Mouse (Mus musculus): Measurements from ENCODE around the gene Wdr93.

The Wdr93 gene

DNA sequence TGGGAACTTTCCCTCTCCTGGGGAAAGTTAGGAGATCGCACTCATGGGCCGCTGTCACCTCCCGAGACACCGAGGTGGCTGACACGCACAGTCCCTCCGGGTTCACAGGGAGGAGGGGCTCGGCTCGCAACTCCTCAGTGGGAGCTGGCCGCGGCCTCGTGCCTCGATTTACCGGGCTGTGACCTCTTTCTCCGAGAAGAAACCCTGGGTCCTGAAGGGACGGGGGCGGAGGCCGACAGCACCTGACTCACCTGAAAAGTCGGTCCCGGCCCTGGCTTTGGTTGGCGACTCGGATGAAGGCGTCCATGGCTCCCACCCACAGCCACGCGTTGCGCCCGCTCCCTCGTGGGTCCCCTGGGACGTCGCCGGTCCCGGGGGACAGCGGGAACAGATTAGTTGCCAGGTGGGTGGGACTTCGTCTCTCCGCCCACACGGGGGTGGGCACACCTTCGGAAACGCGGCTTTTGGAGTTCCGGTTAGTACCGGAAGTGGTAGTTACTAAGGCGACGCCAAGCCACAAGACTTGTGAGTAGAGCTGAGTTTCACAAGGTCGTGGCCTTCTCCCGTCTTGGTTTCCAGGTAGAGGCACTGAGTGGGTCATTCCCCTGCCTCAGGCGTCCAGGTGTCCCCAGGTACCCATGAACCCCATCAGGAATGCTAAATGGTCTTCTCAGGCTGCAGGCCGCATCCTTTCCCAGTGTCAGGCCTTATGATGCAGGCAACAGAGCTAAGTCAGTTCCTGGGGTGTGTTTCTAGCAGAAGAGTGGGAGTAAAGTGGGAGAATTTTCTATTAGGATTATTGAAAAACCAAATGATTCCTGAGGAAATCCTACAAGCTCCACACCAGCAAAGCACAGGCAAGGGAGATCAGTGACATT lies at the start of gene Wdr93, which contains the start of gene Pex11a:
TSS of gene Wdr93 (plus strand) at position 505 of the 878 bp plus-strand sequence.
TSS of gene Pex11a (minus strand) at position 473 of the 878 bp plus-strand sequence.
- no peak for DNase-seq (ENCODE audit: low spot score)

DNA sequence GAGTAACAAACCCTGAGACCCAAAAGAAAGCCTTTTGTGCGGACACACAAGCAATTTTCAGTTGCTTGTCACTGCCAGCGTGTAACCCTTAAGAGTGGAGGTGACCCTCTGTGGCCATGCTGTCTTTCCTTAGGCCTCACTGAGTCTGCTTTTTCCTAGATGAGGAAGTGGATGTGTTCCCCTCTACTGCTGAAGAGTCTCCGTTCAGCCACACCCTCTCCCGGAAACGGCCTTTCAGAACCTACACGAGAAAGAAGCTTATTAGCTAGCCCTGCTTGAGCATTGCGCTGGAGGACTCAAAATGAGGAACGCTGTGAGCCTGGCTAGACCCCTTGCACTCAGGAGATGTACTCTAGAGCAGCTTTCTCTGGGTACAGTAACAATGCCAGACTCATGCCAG lies 46.5 kb upstream of the Wdr93 start:
- no peak for DNase-seq (ENCODE audit: low spot score)

DNA sequence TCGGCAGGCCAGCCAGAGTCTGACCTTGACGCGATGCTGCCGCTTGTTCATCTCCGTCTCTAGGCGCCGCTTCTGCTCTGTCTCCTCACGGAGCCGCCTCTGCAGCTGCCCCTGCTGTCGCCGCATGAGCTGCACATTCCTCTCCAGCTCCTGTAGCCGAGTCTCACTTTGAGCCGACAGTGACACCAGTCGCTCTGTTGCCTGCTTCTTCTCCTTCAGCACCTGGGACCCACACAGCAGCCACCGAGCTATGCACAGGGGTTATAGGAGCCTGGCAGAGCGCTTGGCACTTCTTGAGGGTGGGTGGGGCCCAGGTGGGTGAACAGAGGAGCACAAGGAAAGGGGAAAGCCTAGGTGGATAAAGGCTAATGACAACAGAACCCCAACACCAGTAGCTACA lies 40.2 kb upstream of the Wdr93 start:
- DNase-seq (ENCODE audit: low spot score), result no peak

DNA sequence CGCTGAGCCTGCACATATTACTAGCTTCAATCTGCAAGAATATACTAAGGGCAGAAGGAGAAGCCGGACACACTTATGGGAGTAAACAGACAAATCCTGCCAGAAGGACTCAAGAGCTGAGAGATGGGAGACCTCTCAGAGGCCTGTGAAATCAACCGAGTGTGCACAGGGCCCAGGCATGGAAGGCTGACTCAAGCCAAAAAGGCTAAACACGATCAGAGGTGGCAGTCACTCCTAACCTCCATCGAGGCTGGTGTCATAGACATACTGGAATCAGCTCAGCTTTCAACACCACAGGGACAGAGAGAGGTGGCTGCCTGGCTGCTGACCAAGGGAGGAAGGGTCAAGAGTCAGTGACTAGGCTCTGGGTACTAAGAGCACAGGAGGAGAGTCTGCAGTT lies 37.8 kb upstream of the Wdr93 start:
- DNase-seq (ENCODE audit: low spot score), result no peak

DNA sequence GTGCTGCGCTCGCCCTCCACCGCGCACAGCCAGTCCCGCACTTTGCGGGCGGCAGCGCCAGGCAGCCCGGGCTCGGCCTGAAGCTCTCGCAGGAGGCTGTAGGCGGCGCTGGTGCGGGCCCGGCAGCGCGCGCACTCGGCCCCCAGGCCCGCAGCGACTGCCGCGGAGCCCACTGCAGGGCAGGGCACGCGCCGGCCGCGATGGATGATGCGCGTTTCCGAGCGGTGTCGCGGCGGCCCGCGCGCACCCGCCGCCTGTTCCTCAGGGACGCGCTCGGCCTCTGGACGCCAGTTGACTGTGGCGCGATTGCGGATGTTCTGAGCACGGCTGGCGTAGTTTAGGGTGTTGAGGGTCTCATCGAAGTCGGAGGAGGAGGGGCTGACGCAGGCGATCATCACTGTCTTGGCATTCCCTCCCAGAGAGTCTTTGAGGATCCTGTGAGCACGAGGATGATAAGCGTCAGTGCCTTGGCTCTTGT lies 32.8 kb upstream of the Wdr93 start:
- no peak for DNase-seq (ENCODE audit: low spot score)

DNA sequence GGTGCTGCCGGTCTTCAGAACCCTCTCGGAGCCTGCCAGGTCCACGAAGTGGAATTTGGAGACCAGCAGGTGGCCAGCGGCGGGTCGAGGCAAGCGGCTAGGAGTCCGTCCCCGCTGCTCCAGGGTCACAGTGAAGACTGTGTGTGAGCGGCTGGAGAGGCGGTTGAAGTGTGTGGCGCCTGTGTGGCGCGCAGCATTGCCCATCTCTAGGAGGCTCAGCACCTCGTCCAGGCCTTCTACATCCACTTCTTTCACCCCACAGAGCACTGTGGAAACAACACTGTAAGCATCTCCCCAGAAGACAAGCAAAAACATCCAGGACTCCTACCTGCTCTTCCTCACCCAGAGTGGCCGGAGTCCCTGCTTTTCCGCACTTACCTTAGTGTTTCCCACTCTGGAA lies 32.1 kb upstream of the Wdr93 start:
- no peak for DNase-seq (ENCODE audit: low spot score)

DNA sequence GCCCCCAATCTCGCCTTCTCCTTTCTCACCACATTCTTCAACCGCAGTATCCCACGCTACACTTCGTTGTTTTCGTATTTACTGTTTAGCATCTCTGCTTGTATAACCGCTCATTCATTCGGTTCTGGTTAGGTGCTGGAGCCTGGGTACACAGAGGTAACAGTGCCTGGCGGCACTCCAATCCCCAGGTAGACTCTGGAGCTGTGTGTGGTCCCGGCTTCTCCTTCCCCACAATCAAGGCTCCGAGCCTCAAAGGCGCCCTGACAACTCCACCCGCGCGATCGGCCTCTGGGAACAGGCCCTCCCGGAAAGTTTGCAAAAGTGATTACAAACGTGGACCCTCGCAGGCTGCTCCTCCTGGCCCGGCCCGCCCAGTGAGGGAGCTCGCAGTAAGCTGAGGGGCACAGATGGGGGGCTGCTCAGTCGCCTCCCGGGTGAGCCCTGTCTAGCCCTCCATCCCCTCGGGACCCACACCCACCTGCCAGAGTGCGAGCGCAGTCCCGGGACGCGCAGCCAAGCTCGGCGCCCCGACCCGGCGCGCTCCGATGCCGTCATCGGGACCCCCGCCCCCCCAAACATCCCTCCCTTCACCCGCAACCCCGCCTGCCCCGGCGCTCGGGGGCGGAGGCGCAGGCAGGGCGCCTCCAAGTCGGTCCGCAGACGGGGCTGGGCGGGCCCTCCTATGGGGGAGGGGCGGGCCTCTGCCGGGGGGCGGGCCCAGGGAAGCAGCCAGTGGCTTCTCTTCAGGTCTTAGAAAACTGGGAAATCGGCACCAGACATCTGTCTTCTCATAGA lies 27.6 kb upstream of the Wdr93 start, which contains the start of gene Kif7:
TSS of gene Kif7 (minus strand) at position 534 of the 795 bp plus-strand sequence.
- DNase-seq (ENCODE audit: low spot score), result no peak

DNA sequence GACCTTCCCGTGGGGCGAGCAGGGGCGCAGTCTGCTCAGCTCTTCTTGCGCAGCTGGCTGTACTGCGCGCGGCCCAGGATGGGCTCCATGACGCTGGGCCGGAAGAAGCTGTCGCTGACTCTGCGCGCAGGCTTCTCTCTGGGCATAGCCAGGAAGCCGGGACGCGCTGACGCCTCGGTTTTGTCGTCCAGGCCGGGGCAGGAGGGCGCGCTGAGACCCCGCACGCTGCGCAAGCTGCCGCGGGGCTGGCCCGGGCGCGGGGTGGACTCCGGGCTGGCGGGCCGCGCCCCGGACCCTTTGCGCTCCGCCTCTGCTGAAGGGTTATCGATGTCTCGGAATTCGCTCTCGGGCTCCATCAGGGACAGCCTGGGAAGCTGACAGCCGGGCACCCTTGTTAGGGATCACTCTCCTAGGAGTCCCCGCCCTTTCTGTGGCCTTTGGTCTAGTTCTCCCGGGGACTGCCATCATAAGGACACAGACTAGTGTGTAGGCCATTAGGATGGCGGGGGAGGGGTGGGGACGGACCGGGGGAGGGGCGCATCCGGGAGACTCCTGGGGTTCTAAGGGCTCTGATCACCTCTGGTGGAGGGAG lies 21.5 kb upstream of the Wdr93 start:
- DNase-seq (ENCODE audit: low spot score), result no peak

DNA sequence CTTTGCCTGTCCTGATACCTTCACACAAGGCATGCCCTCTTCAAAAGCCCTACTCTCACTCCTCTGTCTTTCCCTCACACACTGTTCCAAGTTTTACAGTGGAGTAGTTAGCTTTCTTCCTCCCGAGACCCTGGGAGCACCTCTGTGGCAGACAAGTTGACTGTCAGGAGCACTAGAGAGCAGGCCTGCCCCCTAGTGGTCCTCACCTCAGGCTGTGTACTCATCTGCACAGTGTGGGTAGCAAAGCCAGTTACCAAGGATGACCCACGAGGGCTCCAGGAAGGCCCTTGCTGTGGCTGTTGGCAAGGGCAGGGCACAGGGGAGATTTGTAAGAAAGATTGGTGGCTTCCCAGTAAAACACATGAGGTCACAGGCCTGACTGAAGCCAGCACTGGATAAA lies 15.9 kb upstream of the Wdr93 start:
- DNase-seq (ENCODE audit: low spot score), result no peak

DNA sequence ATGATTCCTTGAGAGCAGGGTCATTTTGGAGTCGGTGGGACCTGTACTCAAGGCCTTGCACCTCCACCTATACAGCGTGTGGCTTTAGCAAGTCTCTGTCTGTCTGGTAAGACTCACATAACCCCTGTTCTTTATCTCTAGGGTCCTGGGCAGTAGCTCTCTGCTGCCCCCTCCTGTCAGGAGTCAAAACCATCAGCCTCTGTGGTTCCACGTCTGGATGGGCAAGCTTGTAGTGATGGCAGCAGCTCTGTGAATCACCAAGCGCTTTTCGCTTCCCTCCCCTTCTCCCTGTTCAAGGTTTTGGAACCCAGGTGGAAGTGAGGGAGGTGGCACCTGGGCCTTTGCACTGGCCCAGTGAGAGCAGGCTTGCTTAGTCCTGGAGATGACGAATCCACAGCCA lies 14.7 kb upstream of the Wdr93 start:
- no peak for DNase-seq (ENCODE audit: low spot score)

DNA sequence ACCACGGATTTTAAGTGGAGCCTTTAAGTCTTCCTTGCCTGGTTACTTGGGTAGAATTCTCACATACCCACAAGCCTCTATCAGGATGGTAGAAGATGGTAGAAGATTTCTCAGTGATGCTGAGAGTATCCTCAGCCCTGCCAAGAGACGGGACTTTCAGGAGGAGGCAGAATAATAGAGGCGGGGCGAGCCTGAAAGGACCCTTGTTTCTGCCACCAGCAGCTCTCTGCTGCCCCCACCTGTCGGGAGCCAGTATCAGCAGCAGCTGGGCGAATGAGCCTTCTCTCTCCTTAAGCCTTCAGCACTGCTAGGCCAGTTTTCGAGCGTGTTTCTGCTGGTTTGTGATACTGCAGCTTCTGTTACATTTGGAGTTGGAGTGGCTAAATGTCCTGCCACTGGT lies 13.8 kb upstream of the Wdr93 start:
- DNase-seq (ENCODE audit: low spot score), result no peak

DNA sequence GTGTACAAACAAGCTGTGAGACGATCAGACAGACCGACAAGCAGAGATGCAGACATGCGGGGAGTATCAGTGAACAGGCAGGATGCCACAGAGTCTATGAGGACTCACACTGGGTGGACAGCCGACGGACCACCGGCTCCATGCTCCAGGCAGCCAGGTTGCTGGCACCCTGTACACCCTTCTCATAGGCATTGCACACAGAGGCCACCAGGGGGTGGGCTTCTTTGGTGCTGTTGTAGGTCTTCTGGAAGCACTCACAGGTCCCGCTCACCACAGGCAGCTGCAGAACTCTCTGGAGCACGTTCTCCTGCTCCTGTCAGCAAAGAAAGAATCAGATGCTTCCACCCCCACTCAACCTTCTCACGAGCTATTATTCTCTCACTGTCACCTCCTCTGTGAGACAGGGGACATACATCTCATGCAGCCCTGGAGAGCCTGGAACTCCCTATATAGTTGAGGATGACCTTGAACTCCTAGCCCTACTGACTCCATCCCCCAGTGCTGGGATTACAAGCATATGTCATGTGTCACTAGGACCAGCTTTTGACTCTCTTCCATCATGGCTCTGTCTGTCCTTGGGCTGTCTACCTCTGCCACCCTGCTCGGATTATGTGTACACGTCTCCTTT lies 13.1 kb upstream of the Wdr93 start:
- DNase-seq (ENCODE audit: low spot score), result no peak

DNA sequence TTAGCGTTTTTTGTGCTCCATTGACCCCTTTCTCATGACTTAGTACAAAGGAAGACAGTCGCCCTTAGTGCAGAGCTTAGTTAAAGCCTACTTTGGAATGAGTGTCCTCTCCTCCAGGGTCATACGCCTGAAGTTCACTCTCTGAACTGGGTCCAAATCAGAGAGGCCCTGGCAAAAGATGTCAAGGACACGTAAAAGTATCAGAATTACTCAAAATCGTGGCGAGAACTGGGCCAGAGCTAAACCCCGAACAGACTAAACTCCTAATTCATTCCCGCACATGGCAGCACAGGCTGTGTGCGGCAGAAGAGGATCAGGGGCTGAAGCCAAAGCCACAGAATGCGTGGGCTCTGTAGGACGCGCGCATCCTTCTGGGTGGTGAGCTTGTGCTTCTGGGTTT lies 11.5 kb upstream of the Wdr93 start:
- no peak for DNase-seq (ENCODE audit: low spot score)

DNA sequence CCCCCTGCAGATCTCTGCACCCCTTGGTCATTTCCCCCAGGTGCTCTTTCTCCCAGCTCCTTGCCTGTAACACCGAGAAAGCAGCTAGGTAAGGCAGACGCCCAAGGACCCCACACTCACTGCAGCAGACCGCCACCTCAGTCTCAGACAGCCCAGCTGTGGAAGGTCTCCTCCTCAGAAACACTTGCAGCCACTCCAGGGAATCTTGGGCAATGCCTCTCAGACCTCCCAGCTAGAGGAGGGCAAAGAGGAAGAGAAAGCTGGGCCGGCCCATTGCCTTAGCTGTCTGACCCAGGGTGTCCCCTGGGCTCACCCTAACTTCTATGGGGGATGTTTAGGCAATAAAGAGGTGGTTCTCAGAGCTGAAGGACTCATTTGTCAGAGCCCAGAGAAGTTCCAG lies 10.3 kb upstream of the Wdr93 start, which contains the start of gene Plin1:
TSS of gene Plin1 (minus strand) at position 282 of the 400 bp plus-strand sequence.
- no peak for DNase-seq (ENCODE audit: low spot score)

DNA sequence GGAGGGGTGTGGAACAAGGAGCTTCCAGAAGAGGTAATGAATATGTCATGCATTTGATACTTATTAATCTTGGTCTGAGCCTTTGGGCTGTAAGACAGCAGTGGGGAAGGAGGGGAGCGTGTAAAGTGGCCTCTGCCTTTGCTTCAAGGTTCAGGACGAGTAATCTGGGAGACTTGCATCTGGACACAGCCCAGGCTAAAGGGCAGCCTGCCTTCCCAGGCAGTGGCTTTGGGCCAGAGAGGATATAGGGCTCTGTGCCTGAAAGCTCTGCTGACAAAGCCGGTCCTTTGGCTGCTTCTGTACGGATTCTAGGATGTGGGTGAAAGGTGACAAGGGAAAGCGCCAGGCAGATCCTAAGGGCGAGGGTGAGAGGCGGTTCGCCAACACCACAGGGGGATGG lies 8.4 kb upstream of the Wdr93 start:
- no peak for DNase-seq (ENCODE audit: low spot score)

DNA sequence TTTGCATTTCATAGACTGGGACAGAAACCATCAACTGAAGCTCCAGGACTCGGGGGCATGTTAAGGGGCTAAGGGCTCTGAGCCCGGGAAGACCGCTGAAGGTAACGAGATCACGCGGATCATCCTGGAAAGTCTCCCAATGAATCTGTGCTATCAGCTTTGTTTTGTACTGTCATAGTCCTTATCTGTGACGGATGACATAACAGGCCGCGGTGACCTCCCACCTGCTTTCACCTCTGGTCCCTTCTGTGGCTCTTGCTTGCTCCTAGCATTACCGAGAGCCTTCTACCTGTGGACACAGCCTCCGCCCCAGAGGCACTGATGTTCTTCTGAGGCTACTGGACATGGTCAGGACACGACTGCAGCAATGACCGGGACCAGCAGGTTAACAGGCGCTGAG lies 6.5 kb upstream of the Wdr93 start:
- DNase-seq (ENCODE audit: low spot score), result no peak

DNA sequence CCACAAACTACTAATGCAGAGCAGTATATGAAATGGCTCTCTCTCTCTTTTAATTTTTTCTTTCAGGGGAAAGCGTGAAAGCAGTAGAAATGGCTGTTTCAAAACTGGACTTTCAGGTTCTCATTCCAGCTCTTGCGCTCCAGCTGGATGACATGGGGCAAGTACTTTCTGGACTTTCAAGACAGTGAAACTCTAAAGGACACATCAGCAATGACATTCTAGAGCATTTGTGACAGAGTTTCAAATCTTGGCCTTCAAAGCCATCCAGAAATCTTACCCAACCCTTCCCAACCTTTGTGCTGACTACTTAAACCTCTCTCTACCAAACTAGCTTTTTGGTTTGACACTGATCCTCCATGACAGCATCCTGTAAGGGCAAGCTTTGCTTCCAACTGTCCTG lies 4.0 kb upstream of the Wdr93 start:
- no peak for DNase-seq (ENCODE audit: low spot score)

DNA sequence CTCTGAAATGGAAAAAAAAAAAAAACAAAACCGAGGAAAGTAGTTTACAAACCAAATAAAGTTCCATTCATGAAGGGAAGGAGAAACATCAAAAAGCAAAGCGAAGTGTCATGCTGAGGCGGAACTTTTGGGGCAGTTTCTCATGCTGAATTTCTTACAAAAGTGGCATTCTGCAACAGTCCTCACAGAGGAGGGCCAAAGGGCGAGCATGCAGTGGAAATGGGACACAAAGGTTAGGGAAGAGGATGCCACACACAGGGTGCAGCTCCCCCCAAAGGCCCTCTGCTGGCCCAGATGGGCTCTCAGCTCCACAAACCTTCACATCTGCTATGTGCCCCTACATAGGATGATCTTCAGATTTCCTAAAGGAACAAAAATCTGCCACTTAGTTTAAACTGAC lies 2.7 kb upstream of the Wdr93 start:
- no peak for DNase-seq (ENCODE audit: low spot score)

DNA sequence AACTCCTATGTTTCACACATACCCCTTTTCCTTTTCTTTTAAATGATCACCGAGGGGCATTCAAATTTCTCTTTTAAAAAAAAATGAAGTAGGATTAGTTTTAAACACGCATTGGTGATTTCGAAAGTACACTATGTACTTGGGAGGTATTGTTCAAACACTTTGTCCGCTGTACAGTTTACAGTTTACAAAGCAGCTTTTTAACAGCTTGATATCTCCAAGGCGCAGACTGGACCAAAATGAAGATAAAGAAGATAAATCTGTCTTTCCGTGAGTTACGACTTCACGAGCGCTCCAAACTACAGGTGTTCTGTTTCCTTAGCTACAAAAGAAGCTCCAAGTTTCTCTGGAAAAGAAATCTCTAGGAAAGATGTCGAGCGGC lies 695 bp upstream of the Wdr93 start:
- no peak for DNase-seq (ENCODE audit: low spot score)

DNA sequence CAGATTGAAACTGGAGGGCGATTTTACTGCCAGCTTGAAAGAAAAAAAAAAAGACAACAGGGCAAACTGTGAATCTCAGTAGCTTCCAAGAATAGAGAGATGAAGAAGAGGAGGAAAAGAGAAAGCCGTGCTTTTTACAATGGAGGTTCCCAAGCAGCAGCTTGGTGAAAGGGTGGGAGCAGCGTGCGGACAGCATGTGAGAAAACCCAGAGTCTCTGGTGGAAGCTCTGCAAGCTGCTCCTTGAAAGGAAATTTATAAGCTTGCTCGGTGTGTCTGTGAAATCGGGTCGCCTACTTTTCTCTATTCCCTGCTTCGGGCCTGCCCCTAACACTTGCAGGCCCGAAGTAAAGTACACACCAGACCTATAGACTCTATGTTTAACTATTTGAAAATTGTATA lies 1.1 kb downstream of the Wdr93 start:
- DNase-seq (ENCODE audit: low spot score), result no peak

DNA sequence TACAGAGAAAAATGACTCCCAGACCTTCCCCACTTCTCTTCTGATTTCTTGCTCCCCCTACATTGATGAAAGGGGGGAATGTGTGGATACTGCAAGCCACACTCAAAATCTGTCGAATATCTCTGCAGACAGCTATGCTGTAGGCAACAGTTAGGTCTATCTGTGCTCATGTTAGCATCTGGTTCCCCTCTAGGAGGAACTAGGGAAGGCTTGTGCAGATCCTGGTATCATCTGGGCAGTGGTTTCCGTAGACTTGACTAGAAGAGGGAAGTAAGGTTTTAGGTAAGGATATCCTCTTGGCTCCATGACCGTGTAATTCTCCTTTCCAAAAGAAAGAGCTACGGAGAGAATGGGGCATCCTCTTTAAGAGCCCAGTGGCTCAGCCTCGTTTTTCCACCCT lies 1.6 kb downstream of the Wdr93 start:
- no peak for DNase-seq (ENCODE audit: low spot score)

DNA sequence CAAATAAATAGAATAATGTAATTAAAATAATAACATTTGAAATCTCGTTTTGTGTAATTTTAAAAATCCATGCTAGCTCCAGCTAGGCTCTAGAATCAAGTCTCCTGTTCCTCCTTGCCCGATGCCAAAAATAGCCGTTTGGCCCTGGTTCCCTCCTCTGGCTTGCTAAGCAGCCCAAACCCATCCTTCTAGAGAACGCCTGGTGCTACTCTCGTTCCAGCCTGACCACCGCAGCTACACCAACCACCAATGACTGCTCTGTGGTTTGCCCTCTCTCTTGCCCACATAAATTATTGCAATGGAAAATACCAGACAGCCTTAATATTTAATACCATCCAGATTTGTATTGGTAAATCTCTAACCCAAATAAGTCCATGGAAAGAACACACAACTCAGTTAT lies 4.7 kb downstream of the Wdr93 start:
- no peak for DNase-seq (ENCODE audit: low spot score)
